Mouse (Mus musculus): Measurements from ENCODE around the gene Cep68. TPM values are rescaled to one million over a fixed set of nuclear protein-coding genes. Genes with fewer than 3 reads are reported as not detected.
A peak's percentile ranks its signal among the peaks of the same experiment; 100 is the strongest.

Cep68 gene
- polyA plus RNA-seq, 1 experiment from 2014 or later, result 27.2 TPM

DNA sequence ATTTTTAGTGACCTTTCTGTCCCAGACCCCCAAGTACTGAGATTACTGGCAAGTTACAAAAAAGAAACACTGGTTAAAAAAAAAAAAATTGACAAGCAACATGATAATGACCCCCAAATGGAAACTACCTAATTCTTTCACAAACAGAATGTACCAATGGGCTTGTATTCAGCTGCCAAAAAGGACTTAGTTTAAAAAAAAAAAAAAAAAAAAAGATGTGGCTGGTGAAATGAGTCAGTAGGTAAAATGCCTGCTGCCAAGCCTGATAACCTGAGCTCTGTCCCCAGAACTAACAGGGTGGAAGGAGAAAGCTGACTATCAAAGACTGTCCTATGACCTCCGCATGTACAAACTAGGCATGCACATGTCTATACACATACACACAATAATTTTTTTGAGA, 32.0 kb downstream of the Cep68 start:
- Histone ChIP-seq H3K4me3 (no peak overlapping the region), H3K36me3 (peaks cover 54% of the 10 kb centered on the region), H3K27me3 (no peaks in the 10 kb centered on the region), H3K4me2 (no peak overlapping the region), H3K9ac (no peak overlapping the region), H3K27ac (no peak overlapping the region), H3K9me3 (no peaks in the 10 kb centered on the region), H3K4me1 (no peaks in the 10 kb centered on the region)
- ATAC-seq (ENCODE audit: insufficient number of reproducible peaks, low FRiP score, low TSS enrichment, low read depth), result no peak
- 100% methylated on average over 1 of the region's 1 CpGs for WGBS

DNA sequence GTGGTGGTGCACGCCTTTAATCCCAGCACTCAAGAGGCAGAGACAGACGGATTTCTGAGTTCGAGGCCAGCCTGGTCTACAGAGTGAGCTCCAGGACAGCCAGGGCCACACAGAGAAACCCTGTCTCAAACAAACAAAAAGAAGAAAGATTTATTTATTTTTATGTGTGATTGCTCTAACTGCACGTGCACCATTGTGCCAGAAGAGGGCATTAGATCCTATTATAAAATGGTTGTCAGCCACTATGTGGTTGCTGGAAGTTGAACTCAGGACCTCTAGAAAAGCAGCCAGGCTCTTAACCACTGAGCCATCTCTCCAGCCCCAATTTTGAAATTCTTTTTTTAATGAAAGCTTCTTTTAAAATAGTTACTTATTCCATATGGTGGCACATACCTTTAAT, 32.8 kb downstream of the Cep68 start:
- Histone ChIP-seq H3K4me3 (no peak overlapping the region), H3K27me3 (no peaks in the 10 kb centered on the region), H3K9me3 (no peaks in the 10 kb centered on the region), H3K9ac (no peak overlapping the region), H3K36me3 (peaks cover 51% of the 10 kb centered on the region), H3K27ac (no peak overlapping the region), H3K4me1 (peaks cover under 1% of the 10 kb centered on the region; the same call in 1 of the 2 replicates), H3K4me2 (no peak overlapping the region)
- 92% methylated on average over 4 of the region's 4 CpGs for WGBS
- no peak for ATAC-seq (ENCODE audit: insufficient number of reproducible peaks, low FRiP score, low TSS enrichment, low read depth)

DNA sequence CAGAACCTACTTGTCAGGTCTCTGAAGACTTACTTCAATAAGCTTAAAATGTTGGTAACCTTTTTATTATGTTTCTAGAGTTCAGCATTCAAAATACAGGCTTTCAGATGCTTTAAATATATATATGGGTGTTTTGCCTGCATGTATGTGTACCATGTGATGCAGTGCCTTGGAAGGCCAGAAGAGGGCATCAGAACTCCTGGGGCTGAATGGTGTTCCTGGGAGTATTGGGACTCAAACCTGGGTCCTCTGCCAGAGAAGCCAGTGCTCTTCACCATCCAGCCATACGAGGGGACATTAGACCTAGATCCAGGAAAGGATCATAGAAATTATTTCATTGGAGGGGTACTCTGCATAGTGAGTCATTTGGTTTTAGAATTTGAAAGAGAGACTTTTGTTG, 34.5 kb downstream of the Cep68 start:
- Histone ChIP-seq H3K36me3 (peaks cover 39% of the 10 kb centered on the region), H3K9me3 (no peaks in the 10 kb centered on the region), H3K4me2 (no peak overlapping the region), H3K27ac (no peak overlapping the region), H3K27me3 (no peaks in the 10 kb centered on the region), H3K4me3 (no peak overlapping the region), H3K9ac (no peak overlapping the region), H3K4me1 (peaks cover 7% of the 10 kb centered on the region)
- ATAC-seq (ENCODE audit: insufficient number of reproducible peaks, low FRiP score, low TSS enrichment, low read depth), result no peak
- 97% methylated on average over 1 of the region's 1 CpGs for WGBS

DNA sequence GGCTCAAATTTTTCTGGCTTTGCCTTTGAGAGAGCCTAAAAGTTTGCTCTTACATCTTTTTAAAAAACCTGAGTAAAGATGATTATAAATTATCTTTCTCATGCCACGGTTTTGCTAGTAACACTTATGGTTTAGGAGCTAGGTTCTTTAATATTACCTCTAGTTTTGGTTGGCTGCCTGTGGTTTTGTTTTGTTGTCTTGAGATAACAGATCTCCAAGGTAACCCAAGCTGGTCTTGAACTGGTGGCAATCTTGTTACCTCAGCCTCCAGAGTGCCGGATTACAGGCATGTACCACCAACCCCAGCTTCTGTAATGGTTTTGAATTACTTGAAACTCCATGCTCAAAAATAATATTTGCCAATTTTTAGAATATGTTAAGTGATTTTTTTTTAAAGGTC, 37.4 kb downstream of the Cep68 start:
- Histone ChIP-seq H3K36me3 (peaks cover 17% of the 10 kb centered on the region), H3K9ac (no peak overlapping the region), H3K4me1 (peaks cover 7% of the 10 kb centered on the region), H3K9me3 (no peaks in the 10 kb centered on the region), H3K27me3 (no peaks in the 10 kb centered on the region), H3K4me3 (no peak overlapping the region), H3K27ac (no peak overlapping the region), H3K4me2 (no peak overlapping the region)
- 77% methylated on average over 2 of the region's 2 CpGs for WGBS
- no peak for ATAC-seq (ENCODE audit: insufficient number of reproducible peaks, low FRiP score, low TSS enrichment, low read depth)

DNA sequence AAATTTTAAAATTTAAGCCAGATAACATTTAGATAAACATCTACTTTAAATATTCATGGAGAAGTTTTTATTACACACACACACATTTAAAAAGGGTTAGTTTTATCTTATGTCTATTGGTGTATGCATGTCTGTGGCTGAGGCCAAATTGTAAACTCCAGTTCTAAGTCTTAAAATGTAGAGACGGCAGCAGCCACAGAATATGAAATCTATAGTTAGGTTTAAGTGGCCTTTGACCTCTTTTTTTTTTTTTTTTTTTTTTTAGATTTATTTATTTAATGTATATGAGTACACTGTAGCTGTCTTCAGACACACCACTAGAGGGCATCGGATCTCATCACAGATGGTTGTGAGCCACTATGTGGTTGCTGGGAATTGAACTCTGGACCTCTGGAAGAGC, 41.6 kb downstream of the Cep68 start:
- peaks cover 28% of the 10 kb centered on the region for H3K4me1 ChIP-seq
- H3K4me2 ChIP-seq, result no peak overlapping the region
- 79% methylated on average over 2 of the region's 2 CpGs for WGBS
- no peaks in the 10 kb centered on the region for H3K9me3 ChIP-seq
- no peak overlapping the region for H3K9ac ChIP-seq
- H3K36me3 ChIP-seq, result peaks cover 2% of the 10 kb centered on the region; the same call in 1 of the 2 replicates
- no peak overlapping the region for H3K4me3 ChIP-seq
- H3K27me3 ChIP-seq, result no peaks in the 10 kb centered on the region
- ATAC-seq (ENCODE audit: insufficient number of reproducible peaks, low FRiP score, low TSS enrichment, low read depth), result no peak
- no peak overlapping the region for H3K27ac ChIP-seq

DNA sequence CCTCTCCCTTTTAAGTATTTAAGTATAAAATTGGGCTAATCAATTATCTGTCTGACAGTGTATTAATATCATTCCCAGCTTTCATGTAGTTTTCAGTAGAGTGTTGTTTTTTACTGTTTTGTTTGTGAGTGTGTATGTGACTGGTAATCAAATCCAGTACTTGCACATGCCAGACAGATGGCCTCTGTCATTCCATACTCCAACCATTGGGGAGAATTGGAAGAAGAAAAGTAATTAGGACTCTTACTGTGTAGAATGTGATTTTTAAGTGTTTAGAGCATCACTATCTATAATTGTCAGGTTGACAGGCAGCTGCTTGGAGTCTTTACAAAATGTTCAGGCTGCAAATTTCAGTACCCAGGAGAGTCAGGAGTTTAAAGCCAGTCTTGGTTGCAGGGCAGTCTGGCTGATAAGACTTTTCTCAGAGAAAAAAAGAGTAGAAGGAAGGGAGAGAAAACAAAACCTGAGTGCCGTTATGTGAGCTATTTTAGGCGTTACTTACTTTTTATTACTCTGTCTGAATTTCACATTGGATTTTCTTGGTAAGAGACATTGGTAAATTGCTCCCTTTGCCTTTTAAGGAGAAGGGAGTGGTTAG, 42.5 kb downstream of the Cep68 start:
- no peak overlapping the region for H3K4me3 ChIP-seq
- H3K4me2 ChIP-seq, result no peak overlapping the region
- no peak for ATAC-seq (ENCODE audit: insufficient number of reproducible peaks, low FRiP score, low TSS enrichment, low read depth)
- H3K27me3 ChIP-seq, result no peaks in the 10 kb centered on the region
- H3K9me3 ChIP-seq, result no peaks in the 10 kb centered on the region
- H3K36me3 ChIP-seq, result peaks cover 2% of the 10 kb centered on the region; the same call in 1 of the 2 replicates
- 17% methylated on average over 2 of the region's 2 CpGs for WGBS
- H3K9ac ChIP-seq, result no peak overlapping the region
- no peak overlapping the region for H3K27ac ChIP-seq
- H3K4me1 ChIP-seq, result peaks cover 29% of the 10 kb centered on the region

DNA sequence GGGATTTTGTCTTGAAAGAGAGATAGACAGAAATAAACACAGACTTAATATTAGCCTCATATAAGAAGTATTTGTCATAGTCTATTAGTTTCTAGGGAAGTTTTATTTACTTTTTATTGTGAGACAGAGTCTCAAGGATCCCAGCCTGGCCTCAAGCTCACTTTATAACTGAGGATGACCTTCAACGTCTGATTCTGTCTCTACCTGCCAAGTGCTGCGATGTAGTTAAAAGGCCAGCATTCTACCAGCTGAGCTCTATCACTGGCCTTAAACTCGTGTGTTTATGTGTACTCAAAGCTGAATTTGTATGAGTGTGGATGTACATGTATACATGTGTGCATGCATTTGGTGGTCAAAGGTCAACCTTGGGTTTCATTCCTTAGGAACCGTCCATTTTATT, 43.7 kb downstream of the Cep68 start:
- peaks cover 2% of the 10 kb centered on the region; the same call in 1 of the 2 replicates for H3K36me3 ChIP-seq
- H3K9me3 ChIP-seq, result no peaks in the 10 kb centered on the region
- H3K4me3 ChIP-seq, result no peak overlapping the region
- ATAC-seq (ENCODE audit: insufficient number of reproducible peaks, low FRiP score, low TSS enrichment, low read depth), result no peak
- no peak overlapping the region for H3K4me2 ChIP-seq
- H3K4me1 ChIP-seq, result peaks cover 22% of the 10 kb centered on the region
- H3K27ac ChIP-seq, result no peak overlapping the region
- H3K9ac ChIP-seq, result no peak overlapping the region
- 73% methylated on average over 4 of the region's 4 CpGs for WGBS
- H3K27me3 ChIP-seq, result no peaks in the 10 kb centered on the region

DNA sequence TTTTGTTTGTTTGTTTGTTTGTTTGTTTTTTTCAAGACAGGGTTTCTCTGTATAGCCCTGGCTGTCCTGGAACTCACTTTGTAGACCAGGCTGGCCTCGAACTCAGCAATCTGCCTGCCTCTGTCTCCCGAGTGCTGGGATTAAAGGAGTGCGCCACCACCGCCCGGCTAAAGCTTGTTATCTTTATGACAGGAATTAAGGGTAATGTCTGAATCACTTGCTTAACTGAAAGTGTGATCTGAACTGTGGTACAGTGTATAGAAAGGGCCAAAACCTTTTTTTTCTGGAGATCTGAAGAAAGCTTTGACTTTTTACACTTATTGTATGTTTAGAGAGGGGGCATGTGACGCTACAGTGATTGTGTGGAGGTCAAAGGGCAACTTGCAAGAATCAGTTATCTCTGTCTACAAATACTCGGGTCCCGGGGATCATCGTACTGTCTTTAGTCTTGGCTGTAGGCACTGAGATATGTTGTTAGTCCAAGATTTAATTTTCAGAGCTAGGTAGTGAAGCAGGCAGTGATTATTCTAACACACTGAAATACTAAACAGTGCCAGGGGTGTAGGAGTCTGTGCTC, 44.3 kb downstream of the Cep68 start:
- Histone ChIP-seq H3K27me3 (no peaks in the 10 kb centered on the region), H3K36me3 (peaks cover 2% of the 10 kb centered on the region; the same call in 1 of the 2 replicates), H3K9me3 (no peaks in the 10 kb centered on the region), H3K4me1 (peaks cover 22% of the 10 kb centered on the region), H3K4me2 (no peak overlapping the region), H3K9ac (no peak overlapping the region), H3K4me3 (no peak overlapping the region), H3K27ac (no peak overlapping the region)
- whole genome bisulfite sequencing, result 77% methylated on average over 9 of the region's 9 CpGs
- no peak for ATAC-seq (ENCODE audit: insufficient number of reproducible peaks, low FRiP score, low TSS enrichment, low read depth)

DNA sequence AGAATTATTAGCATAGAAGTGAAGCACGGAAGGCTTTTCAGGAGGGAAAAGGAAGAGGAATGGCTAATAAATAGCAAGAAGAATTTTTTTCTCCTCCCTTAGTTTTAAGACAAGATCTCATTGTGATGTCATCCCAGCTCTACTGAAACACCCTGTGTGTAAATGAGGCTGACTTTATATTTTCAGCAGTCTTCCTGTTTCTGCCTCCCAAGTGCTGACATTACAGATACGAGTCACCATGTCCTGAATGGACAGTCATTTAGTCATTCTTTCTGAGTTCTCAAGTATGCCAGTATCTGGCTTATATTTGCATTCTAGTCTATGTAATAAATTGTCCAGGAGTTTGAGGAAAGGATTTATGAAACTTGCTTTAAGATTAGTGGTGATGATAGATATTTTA, 44.9 kb downstream of the Cep68 start:
- Histone ChIP-seq H3K27ac (no peak overlapping the region), H3K36me3 (peaks cover 2% of the 10 kb centered on the region; the same call in 1 of the 2 replicates), H3K9ac (no peak overlapping the region), H3K4me2 (no peak overlapping the region), H3K9me3 (no peaks in the 10 kb centered on the region), H3K27me3 (no peaks in the 10 kb centered on the region), H3K4me1 (peaks cover 22% of the 10 kb centered on the region), H3K4me3 (no peak overlapping the region)
- no peak for ATAC-seq (ENCODE audit: insufficient number of reproducible peaks, low FRiP score, low TSS enrichment, low read depth)
- 67% methylated on average over 2 of the region's 2 CpGs for WGBS

DNA sequence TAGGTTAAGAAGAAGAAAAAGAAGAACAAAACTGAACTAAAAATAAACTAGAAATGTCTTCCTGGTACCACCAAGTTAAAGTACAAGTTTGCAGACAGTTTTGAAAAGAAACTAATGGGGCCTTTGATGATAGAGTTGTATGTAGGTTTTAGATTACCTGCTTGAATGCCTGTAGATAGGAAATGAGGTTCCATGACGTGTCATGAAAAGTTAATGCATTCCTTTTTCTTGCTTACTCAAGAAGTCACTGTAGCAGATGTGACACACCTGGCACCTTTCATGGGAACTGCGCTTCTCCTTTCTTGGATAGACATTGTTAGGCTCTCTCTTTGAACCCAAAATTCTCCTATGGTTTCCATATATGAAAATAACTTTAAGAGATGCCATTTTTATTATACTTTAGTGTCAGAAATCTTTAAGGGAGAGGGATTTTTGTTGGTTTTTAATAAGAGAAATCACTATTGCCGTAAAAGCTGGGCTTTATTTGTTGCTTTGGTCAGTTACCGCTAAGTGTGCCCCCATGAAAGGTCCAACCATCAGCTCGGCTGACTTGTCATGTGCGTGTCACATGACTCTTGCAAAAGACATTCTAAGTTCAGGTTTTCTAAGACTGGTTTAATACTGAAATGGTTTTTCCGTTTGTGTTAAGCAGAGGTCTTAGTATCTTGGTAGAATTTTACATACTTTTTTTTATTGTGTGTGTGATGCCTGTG, 46.8 kb downstream of the Cep68 start:
- H3K9ac ChIP-seq, result peak overlapping the region; percentile 95
- H3K4me2 ChIP-seq, result peak overlapping the region; percentile 66
- H3K9me3 ChIP-seq, result no peaks in the 10 kb centered on the region
- peaks cover 22% of the 10 kb centered on the region for H3K4me1 ChIP-seq
- 40% methylated on average over 7 of the region's 7 CpGs for WGBS
- peak overlapping the region; percentile 97; the same call in 1 of the 2 replicates for H3K27ac ChIP-seq
- H3K27me3 ChIP-seq, result no peaks in the 10 kb centered on the region
- peak overlapping the region; percentile 99 for H3K4me3 ChIP-seq
- 0 out of 2 replicates have a peak, but pooled peaks cover 2% of the 10 kb centered on the region for H3K36me3 ChIP-seq
- ATAC-seq (ENCODE audit: insufficient number of reproducible peaks, low FRiP score, low TSS enrichment, low read depth), result no peak

DNA sequence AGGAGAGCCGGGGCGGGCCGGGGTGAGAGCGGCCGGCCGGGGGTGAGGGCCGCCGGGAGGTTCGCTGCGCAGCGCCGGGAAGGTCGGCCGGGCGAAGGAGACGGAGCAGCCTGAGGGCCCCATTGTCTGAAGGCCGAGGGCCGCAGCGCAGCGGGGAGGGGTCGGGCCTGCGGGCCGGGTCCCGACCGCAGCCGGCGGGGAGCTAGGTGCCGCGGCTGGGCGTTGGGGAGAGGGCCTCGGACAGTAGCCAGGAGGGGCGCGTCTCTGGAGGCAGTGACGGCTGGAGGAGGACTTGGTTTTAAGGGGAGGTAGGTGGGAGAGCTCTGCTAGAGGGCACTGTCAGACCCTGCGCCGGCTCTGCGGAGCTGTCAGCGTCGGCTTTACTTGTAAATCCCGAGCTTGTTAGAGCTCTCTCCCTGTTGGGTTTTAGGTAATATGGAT, 47.5 kb downstream of the Cep68 start:
- no peak for ATAC-seq (ENCODE audit: insufficient number of reproducible peaks, low FRiP score, low TSS enrichment, low read depth)
- Histone ChIP-seq H3K36me3 (0 out of 2 replicates have a peak, but pooled peaks cover 2% of the 10 kb centered on the region), H3K27ac (peak overlapping the region; percentile 97), H3K27me3 (no peaks in the 10 kb centered on the region), H3K4me2 (peak overlapping the region; percentile 66), H3K9ac (peak overlapping the region; percentile 95), H3K9me3 (no peaks in the 10 kb centered on the region), H3K4me1 (peaks cover 22% of the 10 kb centered on the region), H3K4me3 (peak overlapping the region; percentile 99)
- 1% methylated on average over 39 of the region's 40 CpGs for WGBS
